Mouse (Mus musculus) lung, embryonic 14.5 days (tissue): ENCODE data around the gene Olfr524. TPM values are rescaled to one million over a fixed set of nuclear protein-coding genes. Genes with fewer than 3 reads are reported as not detected.

Experiments
- ATAC-seq: fragments of 200-750 bp; cut with Nextera tagmentation; 2 replicates; pipeline ENCODE4 v1.8.0; 2017; ENCODE audit warnings: mild to moderate bottlenecking, moderate TSS enrichment, moderate library complexity; ENCODE audit not compliant: insufficient read depth
- DNase-seq: peaks from one replicate; pipeline ENCODE4 v3.0.0-alpha.2; 2015
- H3K27ac ChIP-seq: fragments of 300-500 bp; sonication (generic); 2 replicates; pipeline ENCODE4 v1.5.1; 2014; ENCODE audit warnings: low read depth, mild to moderate bottlenecking, moderate library complexity
- H3K27me3 ChIP-seq: fragments of 300-500 bp; sonication (generic); 2 replicates; pipeline ENCODE4 v1.6.1; 2014; ENCODE audit warnings: low read length, control low read depth; ENCODE audit not compliant: insufficient read depth
- H3K36me3 ChIP-seq: fragments of 300-500 bp; sonication (generic); 2 replicates; pipeline ENCODE4 v1.6.1; 2014; ENCODE audit warnings: control low read depth; ENCODE audit not compliant: insufficient read depth
- H3K4me1 ChIP-seq: fragments of 300-500 bp; sonication (generic); 2 replicates; pipeline ENCODE4 v1.6.1; 2014; ENCODE audit warnings: antibody characterized with exemption, control low read depth; ENCODE audit not compliant: insufficient read depth
- H3K4me2 ChIP-seq: fragments of 300-500 bp; sonication (generic); 2 replicates; pipeline ENCODE4 v1.6.1; 2014; ENCODE audit warnings: mild to moderate bottlenecking
- H3K4me3 ChIP-seq: fragments of 300-500 bp; sonication (generic); 2 replicates; pipeline ENCODE4 v1.5.1; 2014; ENCODE audit warnings: low read depth, low read length
- H3K9ac ChIP-seq: fragments of 300-500 bp; sonication (generic); 2 replicates; pipeline ENCODE4 v1.6.1; 2014
- H3K9me3 ChIP-seq: fragments of 300-500 bp; sonication (generic); 2 replicates; pipeline ENCODE4 v1.6.1; 2016; ENCODE audit warnings: low read depth, low read length, control low read depth
- CTCF ChIP-seq: IDR thresholded peaks from 2 replicates; pipeline ENCODE4 v1.5.1; 2016; ENCODE audit warnings: antibody characterized with exemption, low read depth
- WGBS: fragments of 180-500 bp; shearing (Covaris S2); extraction: QIAGEN DNeasy Blood & Tissue Kit; methylation state at CpG from one replicate; pipeline ENCODE4 v1.1.7; 2014; 5-methylcytosine and 5-hydroxymethylcytosine counted together
- polyA plus RNA-seq: library from polyadenylated mRNA; unstranded; fragments of >200 nt; fragmentation: Nextera tagmentation; extraction: Ambion mirVana; gene quantifications from 2 replicates; pipeline ENCODE4 v1.2.1, GENCODE M21; 2014

Gene Olfr524
- polyA plus RNA-seq, 1 experiment from 2014 or later: not detected

DNA sequence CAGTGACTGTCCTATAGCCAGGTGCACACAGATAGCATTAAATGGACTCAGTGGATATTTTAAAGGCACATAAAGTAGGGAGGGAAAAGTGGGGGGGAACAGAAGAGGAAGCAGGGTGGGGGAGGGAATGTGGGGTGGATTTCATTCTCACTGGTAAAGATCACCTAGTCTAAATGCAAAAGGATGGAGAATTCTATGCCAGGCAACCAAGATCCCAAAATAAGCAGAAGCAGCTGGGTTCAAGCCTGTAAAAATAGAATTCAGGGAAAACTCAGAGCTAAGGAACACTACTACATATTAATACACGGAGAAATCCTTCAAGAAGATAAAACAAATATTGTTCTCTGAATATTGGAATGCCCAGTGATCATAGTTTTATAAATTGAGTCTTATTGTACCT, 37.8 kb downstream of the Olfr524 start:
- WGBS: 68% methylated on average over 1 of the region's 1 CpGs
- no peak overlapping the region for H3K27ac ChIP-seq
- H3K4me2 ChIP-seq: no peak overlapping the region
- no peak for TF ChIP-seq CTCF
- ATAC-seq (no peak), DNase-seq (no peak)
- no peak overlapping the region for H3K4me3 ChIP-seq
- no peaks in the 10 kb centered on the region for H3K4me1 ChIP-seq
- no peaks in the 10 kb centered on the region for H3K9me3 ChIP-seq
- no peak overlapping the region for H3K9ac ChIP-seq
- no peaks in the 10 kb centered on the region for H3K27me3 ChIP-seq
- no peaks in the 10 kb centered on the region for H3K36me3 ChIP-seq

DNA sequence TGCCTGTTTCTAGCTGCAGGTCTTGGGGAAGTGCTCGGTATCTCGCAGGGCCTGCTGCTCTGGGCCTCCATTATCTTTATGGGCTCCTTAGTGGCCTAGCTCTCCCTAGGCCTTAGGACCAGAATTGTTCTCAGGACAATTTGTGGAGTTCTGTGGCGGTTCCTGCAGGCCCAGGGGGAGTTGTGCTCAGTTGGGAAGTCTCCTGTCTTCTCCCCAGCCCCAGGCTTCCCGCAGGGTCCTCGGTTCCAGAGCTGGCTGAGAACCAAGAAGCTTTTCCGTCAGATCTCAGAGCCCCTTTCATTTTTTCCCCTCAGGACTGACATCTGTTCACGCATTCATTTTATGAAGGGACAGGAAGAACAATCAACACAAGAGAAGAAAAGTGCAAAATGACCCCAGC, 41.1 kb downstream of the Olfr524 start, which contains the start of gene Olfr522:
Gene Olfr522, minus strand, starts transcription at position 101 of the 400 bp plus-strand sequence.
- H3K36me3 ChIP-seq: no peaks in the 10 kb centered on the region
- TF ChIP-seq CTCF: no peak

DNA sequence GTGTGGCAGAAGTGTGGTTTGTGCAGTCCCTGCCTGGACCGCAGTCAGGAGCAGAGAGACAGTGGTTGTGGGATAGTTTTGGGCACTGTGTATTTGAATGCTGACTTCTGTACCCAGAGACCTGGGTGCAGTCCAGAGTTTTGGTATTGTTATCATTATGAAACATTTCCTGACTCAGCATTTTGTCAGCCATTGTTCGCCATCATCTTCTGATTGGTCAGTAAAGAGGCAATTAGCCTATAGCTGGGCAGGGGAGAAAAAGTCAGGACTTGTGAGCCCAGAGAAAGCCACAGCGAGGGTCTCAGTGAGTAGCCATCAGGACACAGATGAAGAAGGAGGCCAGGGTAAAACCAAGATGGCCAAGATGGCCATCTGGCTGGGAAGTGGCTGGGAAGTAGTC, 45.4 kb downstream of the Olfr524 start:
- H3K27me3 ChIP-seq: 0 out of 2 replicates have a peak, but pooled peaks cover under 1% of the 10 kb centered on the region
- no peak overlapping the region for H3K4me2 ChIP-seq
- DNase-seq (no peak), ATAC-seq (no peak)
- H3K9me3 ChIP-seq: no peaks in the 10 kb centered on the region
- TF ChIP-seq CTCF: no peak
- no peak overlapping the region for H3K9ac ChIP-seq
- no peaks in the 10 kb centered on the region for H3K4me1 ChIP-seq
- no peak overlapping the region for H3K27ac ChIP-seq
- WGBS: 68% methylated on average over 3 of the region's 3 CpGs
- H3K36me3 ChIP-seq: no peaks in the 10 kb centered on the region
- no peak overlapping the region for H3K4me3 ChIP-seq

More for the DNA sequence above, 41.1 kb downstream of the Olfr524 start, which contains the start of gene Olfr522:
- no peak within 1 kb of the TSS for H3K27ac ChIP-seq
- no peaks in the 10 kb centered on the region for H3K4me1 ChIP-seq
- H3K9ac ChIP-seq: no peak within 1 kb of the TSS
- H3K9me3 ChIP-seq: no peaks in the 10 kb centered on the region
- DNase-seq (no peak), ATAC-seq (no peak)
- WGBS: 74% methylated on average over 7 of the region's 7 CpGs
- no peak within 1 kb of the TSS for H3K4me2 ChIP-seq
- no peaks in the 10 kb centered on the region for H3K27me3 ChIP-seq
- no peak within 1 kb of the TSS for H3K4me3 ChIP-seq

DNA sequence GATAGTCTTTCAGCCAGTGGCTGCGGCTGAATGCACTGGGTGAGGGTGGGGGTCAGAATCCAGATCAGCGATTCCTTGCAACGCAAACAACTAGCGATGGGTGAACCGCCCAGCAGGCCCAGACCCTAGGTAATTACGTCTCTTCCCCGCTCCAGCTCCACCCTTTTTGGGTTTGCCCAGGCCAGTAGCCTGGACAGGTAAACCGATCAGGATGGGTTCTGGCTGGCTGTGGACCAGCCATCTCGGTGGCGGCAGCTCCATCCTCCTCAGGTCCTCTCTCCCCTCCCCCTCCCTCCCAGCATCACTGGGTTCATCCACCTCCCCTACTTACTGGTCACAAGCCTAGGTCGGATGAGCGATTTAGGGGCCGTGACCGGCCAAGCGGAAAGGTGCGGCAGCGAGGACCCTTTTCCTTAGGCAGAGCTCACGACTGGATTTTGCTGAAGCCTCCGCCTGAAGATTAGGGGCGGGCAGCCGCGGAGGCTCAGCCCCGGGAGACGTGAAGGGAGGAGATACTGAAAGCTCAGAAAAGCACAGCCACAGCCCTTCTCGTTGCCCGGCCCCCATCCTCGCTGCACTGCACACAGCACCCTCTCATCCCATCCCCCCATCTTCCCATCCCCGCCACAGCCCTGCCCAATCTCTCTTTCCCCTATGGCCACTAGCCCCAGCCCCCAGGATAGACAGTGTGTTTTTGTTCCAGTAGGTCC, 51.4 kb downstream of the Olfr524 start, which contains the start of gene Sprn:
Gene Sprn, minus strand, starts transcription at position 660 of the 710 bp plus-strand sequence.
- ATAC-seq (no peak), DNase-seq (peak; percentile 5)
- H3K27ac ChIP-seq: no peak within 1 kb of the TSS
- H3K4me3 ChIP-seq: peak within 1 kb of the TSS; percentile 9; the same call in 1 of the 2 replicates
- 4% methylated on average over 28 of the region's 28 CpGs for WGBS
- 0 out of 2 replicates have a peak, but pooled peaks cover 2% of the 10 kb centered on the region for H3K36me3 ChIP-seq
- H3K9ac ChIP-seq: no peak within 1 kb of the TSS; the same call in 1 of the 2 replicates
- H3K4me2 ChIP-seq: peak within 1 kb of the TSS; percentile 45
- no peak for TF ChIP-seq CTCF
- H3K27me3 ChIP-seq: peaks cover 30% of the 10 kb centered on the region
- H3K4me1 ChIP-seq: no peaks in the 10 kb centered on the region
- no peaks in the 10 kb centered on the region for H3K9me3 ChIP-seq

DNA sequence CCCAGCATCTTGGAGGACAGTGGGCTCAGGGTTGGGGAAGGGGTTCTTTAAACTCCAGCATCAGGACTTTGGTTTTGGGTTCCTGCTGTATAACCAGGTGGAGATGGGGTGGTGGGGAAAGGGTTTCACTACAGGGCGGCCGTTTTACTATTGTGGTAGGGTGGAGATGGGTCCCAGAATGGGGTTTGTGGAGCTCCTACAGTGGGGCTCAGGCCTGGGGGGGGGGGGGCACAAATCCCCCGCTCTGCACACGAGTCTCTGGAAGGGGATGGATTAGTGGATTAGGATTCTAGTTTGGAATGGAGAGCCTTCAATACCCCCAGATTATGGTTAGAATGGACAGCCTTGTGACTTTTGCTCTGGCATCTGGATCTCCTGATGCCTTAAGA, 51.9 kb downstream of the Olfr524 start:
- Histone ChIP-seq H3K9me3 (no peaks in the 10 kb centered on the region), H3K27me3 (peaks cover 30% of the 10 kb centered on the region), H3K27ac (no peak overlapping the region), H3K9ac (no peak overlapping the region; the same call in 1 of the 2 replicates), H3K36me3 (0 out of 2 replicates have a peak, but pooled peaks cover 2% of the 10 kb centered on the region), H3K4me3 (no peak overlapping the region; the same call in 1 of the 2 replicates), H3K4me1 (no peaks in the 10 kb centered on the region), H3K4me2 (no peak overlapping the region; the same call in 1 of the 2 replicates)
- no peak for TF ChIP-seq CTCF
- no peak for ATAC-seq
- WGBS: 22% methylated on average over 4 of the region's 4 CpGs
- DNase-seq: no peak

DNA sequence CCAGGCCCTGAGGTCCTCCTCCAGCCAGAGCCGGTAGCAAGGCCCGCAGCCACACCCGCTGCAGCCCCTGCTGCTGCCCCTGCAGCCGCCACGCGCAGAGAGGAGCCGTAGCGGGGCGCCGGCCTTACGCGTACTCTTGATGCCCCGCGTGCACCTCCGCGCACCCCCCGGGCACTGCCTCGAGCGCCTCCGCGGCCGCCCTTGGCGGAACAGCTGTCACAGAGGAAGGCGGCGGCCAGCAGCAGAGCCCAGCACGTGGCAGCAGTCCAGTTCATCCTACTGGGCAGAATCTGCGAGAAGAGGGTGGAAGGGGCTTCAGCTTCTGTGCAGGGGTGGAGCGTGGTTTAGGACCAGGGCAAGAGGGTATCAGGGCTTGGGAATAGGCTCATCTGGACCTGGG, 52.4 kb downstream of the Olfr524 start:
- peak overlapping the region; percentile 17; the same call in 1 of the 2 replicates for H3K4me3 ChIP-seq
- H3K27ac ChIP-seq: no peak overlapping the region
- peak; percentile 30; the same call in 1 of the 2 replicates for ATAC-seq
- WGBS: 2% methylated on average over 28 of the region's 28 CpGs
- 0 out of 2 replicates have a peak, but pooled peaks cover 2% of the 10 kb centered on the region for H3K36me3 ChIP-seq
- DNase-seq: peak; percentile 48
- TF ChIP-seq CTCF: no peak
- peaks cover 30% of the 10 kb centered on the region for H3K27me3 ChIP-seq
- H3K9ac ChIP-seq: peak overlapping the region; percentile 30
- H3K9me3 ChIP-seq: no peaks in the 10 kb centered on the region
- H3K4me1 ChIP-seq: no peaks in the 10 kb centered on the region
- H3K4me2 ChIP-seq: peak overlapping the region; percentile 51

Other genes starting within 250 kb of the Olfr524 start
- 0.30 and 0.37 TPM in 2 replicates for gene 6430531B16Rik, start 227.2 kb downstream of the Olfr524 start, polyA plus RNA-seq
- gene Adam8, start 213.4 kb downstream of the Olfr524 start, polyA plus RNA-seq: 1.7 and 2.0 TPM in 2 replicates
- 39.1 and 39.5 TPM in 2 replicates for gene Zfp511, start 169.6 kb downstream of the Olfr524 start, polyA plus RNA-seq
- 63.0 and 65.8 TPM in 2 replicates for gene Tubgcp2, start 169.3 kb downstream of the Olfr524 start, polyA plus RNA-seq
- gene Msx3, start 156.9 kb downstream of the Olfr524 start, polyA plus RNA-seq: not detected in 2 replicates
- 0.46 TPM in 1 of 2 replicates, not detected in the other for gene Caly, start 123.4 kb downstream of the Olfr524 start, polyA plus RNA-seq
- gene Prap1, start 112.6 kb downstream of the Olfr524 start, polyA plus RNA-seq: 0.43 TPM in 1 of 2 replicates, not detected in the other
- gene Fuom, start 103.5 kb downstream of the Olfr524 start, polyA plus RNA-seq: 10.5 and 16.5 TPM in 2 replicates
- 21.3 and 24.8 TPM in 2 replicates for gene Paox, start 90.2 kb downstream of the Olfr524 start, polyA plus RNA-seq
- 148 and 164 TPM in 2 replicates for gene Echs1, start 89.5 kb downstream of the Olfr524 start, polyA plus RNA-seq
- 24.8 and 28.4 TPM in 2 replicates for gene Mtg1, start 68.4 kb downstream of the Olfr524 start, polyA plus RNA-seq
- 0.12 and 0.20 TPM in 2 replicates for gene Sprn, start 51.1 kb downstream of the Olfr524 start, polyA plus RNA-seq
- not detected in 2 replicates for gene Olfr522, start 41.2 kb downstream of the Olfr524 start, polyA plus RNA-seq
- gene Olfr523, start 32.7 kb downstream of the Olfr524 start, polyA plus RNA-seq: not detected in 2 replicates
- not detected in 2 replicates for gene Cd163l1, start 12.3 kb upstream of the Olfr524 start, polyA plus RNA-seq
- not detected in 2 replicates for gene 5830411N06Rik, start 41.3 kb upstream of the Olfr524 start, polyA plus RNA-seq
- gene Olfr525, start 114.9 kb upstream of the Olfr524 start, polyA plus RNA-seq: not detected in 2 replicates
- not detected in 2 replicates for gene Olfr527, start 128.1 kb upstream of the Olfr524 start, polyA plus RNA-seq
- not detected in 2 replicates for gene Olfr60, start 155.7 kb upstream of the Olfr524 start, polyA plus RNA-seq
- gene Olfr530, start 170.4 kb upstream of the Olfr524 start, polyA plus RNA-seq: not detected in 2 replicates
- not detected in 2 replicates for gene Olfr531, start 197.0 kb upstream of the Olfr524 start, polyA plus RNA-seq
- gene Olfr532, start 215.7 kb upstream of the Olfr524 start, polyA plus RNA-seq: not detected in 2 replicates